Mouse (Mus musculus) embryonic stem cell, embryonic (primary cell): Measurements from ENCODE around the gene Acyp2.

Experiments
- CTCF ChIA-PET, 4 experiments: fragments of 300-600 bp in 2 of 4; fragments of 350-600 bp in 2 of 4; sonication (Branson Sonifier 250); formaldehyde crosslinking; loops; one replicate each; lab custom pipeline; 2022; ENCODE audit warnings: inconsistent platforms in 2 of 4; lab: Charles Lee
- POLR2A ChIA-PET, 4 experiments: fragments of 300-600 bp in 2 of 4; fragments of 350-600 bp in 2 of 4; sonication (Branson Sonifier 250); formaldehyde crosslinking; loops; one replicate each; lab custom pipeline; 2022; ENCODE audit warnings: antibody characterized with exemption in 4 of 4, inconsistent platforms in 1 of 4; lab: Charles Lee

Acyp2 gene

GRCm38 (mm10) chr11:30471187-30471586 is 178.2 kb downstream of the Acyp2 start:
- CTCF ChIA-PET: interaction anchor here in 2 of 4 experiments (0.6 to 1.4 kb wide), 4 partner anchors 21 to 1204 kb away, joined by 3 to 5 read pairs (median 4); no protein-coding TSS in a partner anchor

More at GRCm38 (mm10) chr11:30471187-30471586, 178.2 kb downstream of the Acyp2 start:
- POLR2A ChIA-PET: interaction anchor here in 3 of 4 experiments (0.9 to 3.1 kb wide), 14 partner anchors 11 to 899 kb away, joined by 3 to 21 read pairs (median 4); partner anchors contain the start of gene Stc2 (in 1 of the 3)
